Mouse (Mus musculus) heart, postnatal 0 days (tissue): ENCODE results near the gene Pde2a.

ENCODE experiments used
- CTCF ChIP-seq: IDR thresholded peaks from 2 replicates; pipeline ENCODE4 v1.5.1; 2016; ENCODE audit warnings: antibody characterized with exemption, control low read depth, low read depth
- EP300 ChIP-seq: IDR thresholded peaks from 2 replicates; pipeline ENCODE4 v1.6.1; 2016; ENCODE audit warnings: antibody characterized with exemption, low read depth

DNA sequence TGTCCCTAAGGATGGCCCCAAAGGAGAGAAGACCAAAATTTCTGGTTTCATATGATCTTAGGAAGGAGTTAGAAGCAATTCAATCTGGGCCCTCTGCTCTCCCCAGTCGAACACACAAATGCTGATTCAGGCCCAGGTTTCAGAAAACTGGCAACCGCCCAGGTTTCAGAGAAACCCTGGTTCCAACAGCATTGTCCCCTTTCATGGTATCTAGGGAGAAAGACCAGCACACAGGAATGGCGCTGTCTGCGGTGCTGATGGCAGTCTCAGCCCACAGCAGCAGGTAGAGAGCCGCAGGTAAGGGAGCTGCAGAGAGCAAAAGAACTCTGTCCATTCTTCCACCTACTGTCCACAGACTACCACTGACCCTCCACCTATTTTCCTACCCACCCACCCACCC is 55.7 kb downstream of the Pde2a start:
- no peak for TF ChIP-seq EP300
- no peak for TF ChIP-seq CTCF
